Mouse (Mus musculus): Measurements from ENCODE around the gene Dtx2. TPM values are rescaled to one million over a fixed set of nuclear protein-coding genes. Genes with fewer than 3 reads are reported as not detected.

Gene Dtx2
- total and polyA plus RNA-seq, 3 experiments, result 11.9 to 17.2 TPM; not detected in 1

DNA sequence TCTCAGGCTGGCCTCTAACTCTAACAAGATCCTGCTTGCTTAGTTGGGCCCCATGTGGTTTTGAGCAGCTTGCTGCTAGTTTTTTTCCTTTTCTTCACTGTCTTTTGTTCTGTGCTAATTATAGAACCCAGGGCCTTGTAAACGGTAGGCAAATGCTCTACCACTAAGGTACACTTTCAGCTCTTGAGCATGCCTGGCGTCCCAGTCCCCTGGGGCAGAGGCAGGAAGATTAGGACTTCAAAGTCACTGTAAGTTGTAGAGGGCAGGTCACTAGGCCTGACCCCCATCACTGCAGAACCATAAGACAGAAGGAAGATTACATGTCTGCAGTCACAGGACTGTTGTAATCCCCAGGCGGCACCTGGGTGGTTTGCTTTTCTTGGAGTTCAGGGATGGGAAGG is 8.2 kb downstream of the Dtx2 start:
- Histone ChIP-seq H3K79me2 (ENCODE audit: control insufficient read depth, insufficient read depth, low read length, poor library complexity) (no peaks in the 10 kb centered on the region), H3K4me1 (ENCODE audit: control insufficient read depth in 1 of 2, insufficient read depth in 2 of 2, low read length in 2 of 2) (peaks cover 0 to 2% of the 10 kb centered on the region in 2 experiments; a peak in 1 of 4 replicates), H3K27ac (ENCODE audit: control insufficient read depth, low read depth, low read length) (no peak overlapping the region), H3K27me3 (ENCODE audit: control insufficient read depth in 1 of 2, insufficient read depth in 2 of 2, low read length in 2 of 2) (no peaks in the 10 kb centered on the region), H3K9me3 (replicated peaks; ENCODE audit: insufficient read depth, low read length) (no peaks in the 10 kb centered on the region), H3K9ac (ENCODE audit: control insufficient read depth, low read depth, low read length, poor library complexity, severe bottlenecking) (no peak overlapping the region), H3K36me3 (ENCODE audit: control insufficient read depth in 1 of 2, insufficient read depth in 2 of 2, low read length in 2 of 2) (peaks cover 0 to 2% of the 10 kb centered on the region in 2 experiments; a peak in 1 of 4 replicates), H3K4me3 (ENCODE audit: control insufficient read depth in 1 of 2, insufficient read depth in 1 of 2, low read depth in 2 of 2, low read length in 2 of 2) (no peak overlapping the region)
- no peak for TF ChIP-seq JUND (IDR thresholded peaks at IDR 0.05; ENCODE audit: low read depth, low read length)
- no peak for TF ChIP-seq KAT2A (conservative IDR thresholded peaks at IDR 0.05; ENCODE audit: low read depth, low read length)
- TF ChIP-seq NRF1 (IDR thresholded peaks at IDR 0.05; ENCODE audit: insufficient read depth, low read depth, low read length, poor library complexity, severe bottlenecking), result no peak
- TF ChIP-seq EP300 (IDR thresholded peaks at IDR 0.05; ENCODE audit: low read depth in 1 of 2, low read length in 2 of 2), result no peak
- TF ChIP-seq MYC (IDR thresholded peaks at IDR 0.05; ENCODE audit: low read depth, low read length), result no peak
- TF ChIP-seq USF1 (IDR thresholded peaks at IDR 0.05; ENCODE audit: low read depth, low read length), result no peak
- TF ChIP-seq RAD21 (IDR thresholded peaks at IDR 0.05; ENCODE audit: low read depth, low read length), result no peak
- no peak for TF ChIP-seq USF2 (IDR thresholded peaks at IDR 0.05; ENCODE audit: borderline replicate concordance in 1 of 2, insufficient read depth in 1 of 2, low read depth in 1 of 2, low read length in 2 of 2)
- TF ChIP-seq ZKSCAN1 (IDR thresholded peaks at IDR 0.05; ENCODE audit: low read depth, low read length), result no peak
- no peak for TF ChIP-seq MAFK (IDR thresholded peaks at IDR 0.05; ENCODE audit: borderline replicate concordance, low read depth, low read length)
- no peak for DNase-seq (ENCODE audit: low read depth, low spot score)

DNA sequence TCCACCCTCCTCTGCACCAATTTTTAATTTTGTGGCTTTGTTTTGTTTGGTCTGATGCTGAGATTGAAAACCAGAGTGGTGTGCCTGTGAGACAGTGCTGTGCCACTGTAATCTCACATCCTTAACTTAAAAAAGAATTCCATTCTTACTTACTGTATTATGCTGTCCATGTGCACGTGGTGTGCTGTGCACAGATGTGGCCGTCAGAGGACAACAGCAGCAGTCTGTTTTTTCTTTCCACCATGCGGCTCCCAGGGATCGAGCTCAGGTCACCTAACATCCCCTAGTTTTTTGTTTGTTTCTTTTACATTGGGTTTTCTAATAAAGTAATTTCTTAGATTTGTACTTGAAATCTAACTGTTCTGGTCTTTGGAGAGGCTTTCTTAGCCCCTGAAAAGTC is 9.9 kb downstream of the Dtx2 start:
- no peak for DNase-seq (ENCODE audit: low read depth, low spot score)
- Histone ChIP-seq H3K79me2 (ENCODE audit: control insufficient read depth, insufficient read depth, low read length, poor library complexity) (no peaks in the 10 kb centered on the region), H3K27me3 (ENCODE audit: control insufficient read depth in 1 of 2, insufficient read depth in 2 of 2, low read length in 2 of 2) (no peaks in the 10 kb centered on the region), H3K27ac (ENCODE audit: control insufficient read depth, low read depth, low read length) (no peak overlapping the region), H3K36me3 (ENCODE audit: control insufficient read depth in 1 of 2, insufficient read depth in 2 of 2, low read length in 2 of 2) (no peaks in the 10 kb centered on the region), H3K9me3 (replicated peaks; ENCODE audit: insufficient read depth, low read length) (no peaks in the 10 kb centered on the region), H3K9ac (ENCODE audit: control insufficient read depth, low read depth, low read length, poor library complexity, severe bottlenecking) (no peak overlapping the region), H3K4me1 (ENCODE audit: control insufficient read depth in 1 of 2, insufficient read depth in 2 of 2, low read length in 2 of 2) (peaks cover 0 to 4% of the 10 kb centered on the region in 2 experiments; a peak in 1 of 4 replicates), H3K4me3 (ENCODE audit: control insufficient read depth in 1 of 2, insufficient read depth in 1 of 2, low read depth in 2 of 2, low read length in 2 of 2) (no peak overlapping the region)
- TF ChIP-seq ELF1 (IDR thresholded peaks at IDR 0.05; ENCODE audit: low read depth, low read length) (no peak), USF1 (IDR thresholded peaks at IDR 0.05; ENCODE audit: low read depth, low read length) (no peak), ETS1 (IDR thresholded peaks at IDR 0.05; ENCODE audit: low read depth, low read length) (no peak), CTCF (IDR thresholded peaks at IDR 0.05 in 2 of 3, conservative IDR thresholded peaks at IDR 0.05 in 1 of 3; ENCODE audit: control insufficient read depth in 1 of 3, insufficient read depth in 1 of 3, low read depth in 2 of 3, low read length in 3 of 3, poor library complexity in 1 of 3, severe bottlenecking in 1 of 3) (no peak), NELFE (IDR thresholded peaks at IDR 0.05; ENCODE audit: low read depth, low read length) (no peak)

- H3K79me2 ChIP-seq (ENCODE audit: control insufficient read depth, insufficient read depth, low read length, poor library complexity), result no peaks in the 10 kb centered on the region
- DNase-seq (ENCODE audit: low read depth, low spot score), result no peak
- peaks cover 0 to 3% of the 10 kb centered on the region in 2 experiments; a peak in 1 of 4 replicates for H3K36me3 ChIP-seq (ENCODE audit: control insufficient read depth in 1 of 2, insufficient read depth in 2 of 2, low read length in 2 of 2)
- H3K4me1 ChIP-seq (ENCODE audit: control insufficient read depth in 1 of 2, insufficient read depth in 2 of 2, low read length in 2 of 2), result peaks cover 0 to 4% of the 10 kb centered on the region in 2 experiments; a peak in 1 of 4 replicates
- TF ChIP-seq SIN3A (IDR thresholded peaks at IDR 0.05; ENCODE audit: low read length) (no peak), KAT2A (conservative IDR thresholded peaks at IDR 0.05; ENCODE audit: low read depth, low read length) (no peak), EP300 (IDR thresholded peaks at IDR 0.05; ENCODE audit: low read depth in 1 of 2, low read length in 2 of 2) (no peak), MAX (IDR thresholded peaks at IDR 0.05; ENCODE audit: low read length) (no peak), E2F4 (IDR thresholded peaks at IDR 0.05; ENCODE audit: borderline replicate concordance, low read depth, low read length) (no peak), ZKSCAN1 (IDR thresholded peaks at IDR 0.05; ENCODE audit: low read depth, low read length) (no peak), SMC3 (IDR thresholded peaks at IDR 0.05; ENCODE audit: low read depth, low read length) (no peak), TCF12 (IDR thresholded peaks at IDR 0.05; ENCODE audit: low read depth, low read length) (no peak), MYB (IDR thresholded peaks at IDR 0.05; ENCODE audit: low read depth, low read length) (no peak), UBTF (IDR thresholded peaks at IDR 0.05; ENCODE audit: borderline replicate concordance, insufficient read depth, low read depth, low read length) (no peak)
- no peak overlapping the region for H3K27ac ChIP-seq (ENCODE audit: control insufficient read depth, low read depth, low read length)
- H3K9ac ChIP-seq (ENCODE audit: control insufficient read depth, low read depth, low read length, poor library complexity, severe bottlenecking), result no peak overlapping the region
- H3K27me3 ChIP-seq (ENCODE audit: control insufficient read depth in 1 of 2, insufficient read depth in 2 of 2, low read length in 2 of 2), result no peaks in the 10 kb centered on the region
- no peaks in the 10 kb centered on the region for H3K9me3 ChIP-seq (replicated peaks; ENCODE audit: insufficient read depth, low read length)
- H3K4me3 ChIP-seq (ENCODE audit: control insufficient read depth in 1 of 2, insufficient read depth in 1 of 2, low read depth in 2 of 2, low read length in 2 of 2), result no peak overlapping the region
Observed at GRCm38 (mm10) chr5:136007745-136008144, 13.1 kb downstream of the Dtx2 start.

Measured in MEL (cell line).